Mouse (Mus musculus): ENCODE measurements around the gene Slamf8.

Slamf8 gene

GRCm38 (mm10) chr1:172602326-172602725, 12.0 kb upstream of the Slamf8 start, which contains the start of gene Fcrl6:
Gene Fcrl6, minus strand, starts transcription at chr1:172602551.
- in situ Hi-C loops (cut with MboI; ENCODE audit: low sequenced_read_pairs), result no loop called here

DNA sequence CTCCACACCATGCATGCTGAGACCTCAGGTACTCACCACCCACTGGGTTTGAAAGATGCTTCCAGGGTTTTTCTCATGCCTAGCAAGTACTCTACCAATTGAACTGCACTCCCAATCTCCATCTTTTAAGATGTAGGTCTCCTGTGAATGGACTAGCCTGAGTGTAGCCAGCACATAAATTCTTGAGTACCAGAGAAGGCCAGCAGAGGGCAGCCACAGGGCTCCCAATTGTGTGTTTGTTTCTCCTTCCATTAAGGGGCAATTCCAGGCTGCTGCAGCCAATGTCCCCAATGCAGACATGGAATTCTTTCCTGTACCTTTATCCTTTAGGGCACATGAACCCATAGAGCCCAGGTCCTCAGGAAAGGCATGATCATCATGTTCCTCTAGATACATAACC, 4.1 kb upstream of the Slamf8 start:
- in situ Hi-C loops (cut with MboI; ENCODE audit: low sequenced_read_pairs), result no loop called here

GRCm38 (mm10) chr1:172593956-172594355, 3.6 kb upstream of the Slamf8 start:
- in situ Hi-C loops (cut with MboI; ENCODE audit: low sequenced_read_pairs), result no loop called here

GRCm38 (mm10) chr1:172593321-172593720, 3.0 kb upstream of the Slamf8 start:
- in situ Hi-C loops (cut with MboI; ENCODE audit: low sequenced_read_pairs), result no loop called here

DNA sequence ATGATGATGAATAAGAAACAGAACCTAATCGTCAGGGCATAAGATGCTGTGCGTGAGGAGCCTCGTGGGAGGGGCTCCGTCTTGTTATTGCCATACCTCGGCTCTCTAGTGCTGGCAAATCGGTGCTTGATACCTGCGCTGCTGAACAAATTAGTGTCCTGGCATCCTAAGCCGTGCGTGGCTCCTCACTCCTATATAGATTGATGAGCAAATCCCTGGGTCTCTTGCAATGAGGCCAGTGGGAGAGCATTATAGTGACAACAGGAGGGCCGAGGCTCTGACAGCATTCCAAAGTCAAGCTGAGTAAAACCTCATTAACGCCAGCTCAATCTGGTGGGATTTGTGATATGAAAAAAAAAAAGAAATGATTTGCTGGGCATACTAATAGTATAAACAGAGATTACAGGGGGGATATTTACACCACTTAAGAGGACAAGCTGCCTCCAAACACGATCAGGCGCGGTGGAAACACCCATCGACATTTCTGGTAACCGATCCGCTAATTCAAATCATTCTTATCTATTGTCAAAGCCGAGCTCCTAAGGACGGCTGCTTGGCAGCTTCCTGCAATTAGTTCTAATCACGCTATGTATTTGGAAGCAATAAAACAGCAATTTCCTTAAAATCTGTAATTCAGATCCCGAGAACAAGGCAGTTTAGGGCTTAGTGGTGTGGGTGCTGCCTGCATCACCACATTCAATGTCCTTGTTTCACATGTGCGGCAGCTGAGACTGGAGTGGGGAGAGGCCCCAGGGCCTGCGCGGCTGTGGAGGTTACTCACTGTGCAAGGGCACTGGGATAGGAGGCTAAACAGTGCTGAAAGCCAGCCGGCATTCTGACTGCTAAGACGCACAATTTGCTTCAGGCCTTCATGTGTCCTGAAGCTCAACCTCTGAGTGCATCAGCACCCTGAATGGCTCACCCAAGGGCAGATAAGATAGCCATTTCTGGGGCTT, 4.5 kb downstream of the Slamf8 start:
- in situ Hi-C loops (cut with MboI; ENCODE audit: low sequenced_read_pairs), result no loop called here

GRCm38 (mm10) chr1:172585026-172585425, 5.3 kb downstream of the Slamf8 start:
- in situ Hi-C loops (cut with MboI; ENCODE audit: low sequenced_read_pairs), result no loop called here

GRCm38 (mm10) chr1:172584271-172584670, 6.1 kb downstream of the Slamf8 start:
- in situ Hi-C loops (cut with MboI; ENCODE audit: low sequenced_read_pairs), result no loop called here

- in situ Hi-C loops (cut with MboI; ENCODE audit: low sequenced_read_pairs), result no loop called here
Observed at GRCm38 (mm10) chr1:172582436-172582835, 7.9 kb downstream of the Slamf8 start.

DNA sequence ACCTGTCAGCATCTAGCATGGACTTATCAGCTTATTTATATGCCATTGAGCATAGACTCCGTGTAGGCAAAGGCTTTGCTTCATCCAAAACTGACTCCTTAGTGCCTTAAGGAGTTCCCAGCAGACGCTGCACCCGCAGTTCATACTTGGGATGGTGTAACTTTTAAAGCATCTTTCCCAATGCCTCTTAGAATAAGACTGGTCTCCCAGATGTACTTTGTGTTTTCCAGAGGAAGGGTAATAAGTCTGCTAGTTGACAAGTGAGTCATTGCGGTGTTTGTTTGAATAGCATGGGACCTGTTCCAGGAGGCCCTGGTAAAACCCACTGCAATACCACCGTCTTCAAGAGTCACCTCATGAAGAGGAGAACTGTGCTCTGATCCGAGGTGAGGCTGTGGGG, 10.3 kb downstream of the Slamf8 start:
- in situ Hi-C loops (cut with MboI; ENCODE audit: low sequenced_read_pairs), result no loop called here

- in situ Hi-C loops (cut with MboI; ENCODE audit: low sequenced_read_pairs), result no loop called here
Observed at GRCm38 (mm10) chr1:172567758-172568157, 22.6 kb downstream of the Slamf8 start.

- in situ Hi-C loops (cut with MboI; ENCODE audit: low sequenced_read_pairs), result no loop called here
Observed at GRCm38 (mm10) chr1:172566131-172566530, 24.2 kb downstream of the Slamf8 start.

DNA sequence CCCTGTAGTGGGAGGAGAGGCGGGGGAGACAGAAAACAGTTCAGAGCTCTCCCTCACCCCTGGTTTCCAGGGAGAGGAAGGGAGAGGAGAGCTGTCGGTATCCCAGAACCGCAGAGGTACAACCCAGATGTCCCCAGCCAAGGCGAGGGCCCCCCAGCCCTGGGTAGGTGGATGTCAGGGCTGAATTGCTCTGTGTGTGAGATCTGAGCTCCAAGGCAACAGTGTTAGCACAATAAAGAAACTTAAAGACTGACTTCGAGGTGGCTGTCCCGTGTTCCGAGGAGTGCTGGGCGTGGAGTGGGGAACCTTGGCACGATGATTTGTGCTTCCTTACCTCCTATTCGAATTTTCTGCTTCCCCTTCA, 26.9 kb downstream of the Slamf8 start:
- in situ Hi-C loops (cut with MboI; ENCODE audit: low sequenced_read_pairs), result no loop called here

DNA sequence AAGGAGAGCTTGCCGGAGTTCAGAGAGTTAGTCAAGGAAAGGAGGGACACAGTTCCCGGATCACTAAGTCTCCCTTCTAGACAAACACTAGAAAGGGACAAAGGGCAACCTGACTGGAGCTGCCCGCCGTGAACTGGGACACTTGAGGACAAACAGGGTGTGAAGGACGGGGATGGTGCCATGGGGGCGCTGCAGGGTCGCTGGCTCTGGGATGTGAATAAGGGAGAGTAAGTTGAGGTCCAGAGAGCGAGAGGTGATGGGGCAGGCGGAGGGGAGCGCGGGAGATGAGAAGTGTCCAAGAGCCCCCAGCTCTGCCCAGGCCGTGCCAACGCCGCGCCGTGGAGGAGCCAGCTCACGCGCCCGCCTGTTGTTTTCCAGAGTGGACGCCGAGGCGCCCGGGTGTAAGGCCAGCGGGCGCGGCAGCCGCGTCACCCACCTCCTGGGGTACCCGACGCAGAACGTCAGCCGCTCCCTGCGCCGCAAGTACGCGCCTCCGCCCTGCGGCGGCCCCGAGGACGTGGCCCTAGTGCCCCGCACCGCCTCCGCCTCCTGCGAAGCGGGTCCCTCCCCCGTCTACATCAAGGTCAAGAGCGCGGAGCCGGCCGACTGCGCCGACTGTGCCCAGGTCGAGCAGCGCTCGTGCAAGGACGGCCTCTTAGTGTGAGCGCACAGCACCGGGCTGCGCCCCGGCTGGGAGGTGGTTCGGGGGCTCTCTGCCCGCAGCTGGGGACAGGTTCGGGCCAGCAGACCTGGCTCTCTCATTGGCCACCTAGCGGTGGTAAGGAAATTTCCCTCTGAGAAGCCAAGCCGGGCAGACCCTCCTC, 27.5 kb downstream of the Slamf8 start:
- in situ Hi-C loops (cut with MboI; ENCODE audit: low sequenced_read_pairs), result no loop called here

DNA sequence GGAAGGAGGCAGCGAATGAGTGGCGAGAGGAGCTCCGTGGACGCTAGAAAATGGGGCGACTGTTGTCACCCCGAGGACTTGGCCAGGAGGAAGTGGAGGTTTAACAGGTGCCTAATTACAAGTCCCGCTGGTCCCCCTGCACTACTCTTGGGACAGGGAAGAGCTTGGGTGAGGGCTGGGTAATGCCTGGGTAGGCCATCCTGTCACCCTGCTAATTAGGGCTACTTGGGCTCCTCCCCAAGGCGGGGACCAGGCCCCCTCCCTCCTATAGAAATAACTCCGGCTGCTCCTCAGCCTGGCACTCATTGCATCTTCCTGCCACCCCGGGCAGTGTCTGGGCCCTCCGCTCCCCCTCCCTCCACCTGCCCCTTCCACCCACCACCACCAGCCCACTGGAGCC, 34.7 kb downstream of the Slamf8 start, which contains the start of gene Vsig8:
Vsig8 (plus strand) TSS at position 301 of the 400 bp plus-strand sequence.
- in situ Hi-C loops (cut with MboI; ENCODE audit: low sequenced_read_pairs), result no loop called here

DNA sequence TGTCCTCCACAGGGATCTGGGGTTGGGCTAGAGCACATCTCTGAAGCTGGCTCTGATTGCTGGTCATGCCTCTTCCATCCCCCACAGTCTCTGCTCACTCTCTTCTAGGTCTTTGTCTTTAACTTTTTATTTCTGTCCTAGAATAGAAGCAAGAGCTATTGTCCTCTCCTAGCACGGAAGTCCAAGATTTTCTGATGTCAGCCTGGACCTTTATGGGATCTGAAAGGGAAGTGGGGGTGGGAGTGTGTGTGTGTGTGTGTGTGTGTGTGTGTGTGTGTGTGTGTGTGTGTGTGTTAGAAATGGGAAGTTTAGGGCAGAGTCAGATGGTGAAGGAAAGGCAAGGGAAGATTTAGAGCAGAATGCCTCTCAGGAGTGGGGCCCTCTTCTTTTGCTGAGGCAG, 37.7 kb downstream of the Slamf8 start:
- in situ Hi-C loops (cut with MboI; ENCODE audit: low sequenced_read_pairs), result no loop called here

- in situ Hi-C loops (cut with MboI; ENCODE audit: low sequenced_read_pairs), result no loop called here
Observed at GRCm38 (mm10) chr1:172551009-172551408, 39.4 kb downstream of the Slamf8 start.

DNA sequence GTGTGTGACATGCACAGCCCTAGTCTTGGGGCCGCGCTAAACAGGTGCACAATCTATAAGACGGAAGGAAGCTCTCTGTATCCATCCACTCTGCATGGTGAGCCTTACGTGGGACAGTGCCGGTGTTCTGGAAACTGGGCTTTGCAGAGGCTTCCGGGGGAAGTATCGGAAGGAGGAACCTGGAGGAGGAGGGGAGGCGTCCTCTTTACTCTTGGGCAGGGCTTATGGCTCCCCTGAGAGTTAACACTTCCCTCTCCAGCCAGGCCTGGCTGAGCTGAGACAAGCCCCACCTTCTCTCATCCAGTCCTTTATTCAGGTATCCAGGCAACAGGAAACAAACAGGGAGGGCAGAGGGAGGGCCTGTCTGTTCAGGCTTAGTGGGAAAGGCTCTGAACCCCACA, 39.8 kb downstream of the Slamf8 start:
- in situ Hi-C loops (cut with MboI; ENCODE audit: low sequenced_read_pairs), result no loop called here

GRCm38 (mm10) chr1:172549717-172550116, 40.7 kb downstream of the Slamf8 start:
- in situ Hi-C loops (cut with MboI; ENCODE audit: low sequenced_read_pairs), result no loop called here

DNA sequence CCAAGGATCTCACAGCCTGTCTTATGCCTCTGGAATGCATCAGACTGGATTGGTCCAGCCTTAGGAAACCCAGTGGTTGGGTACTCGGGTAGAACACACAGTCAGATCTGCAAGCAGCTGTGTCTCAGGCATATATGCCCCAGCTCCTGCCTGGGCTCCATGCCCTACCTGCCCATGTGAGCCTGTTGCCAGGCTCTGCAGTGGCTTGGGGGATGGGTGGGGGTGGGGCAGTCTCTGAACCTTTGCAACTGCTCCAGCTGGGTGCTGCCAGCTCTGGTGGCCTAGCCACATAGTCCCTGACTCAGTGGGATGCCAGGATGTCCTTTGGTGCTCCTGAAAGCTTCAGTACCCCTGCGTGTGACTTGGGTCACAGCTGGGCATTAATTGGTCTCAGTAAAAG, 41.1 kb downstream of the Slamf8 start:
- in situ Hi-C loops (cut with MboI; ENCODE audit: low sequenced_read_pairs), result no loop called here

DNA sequence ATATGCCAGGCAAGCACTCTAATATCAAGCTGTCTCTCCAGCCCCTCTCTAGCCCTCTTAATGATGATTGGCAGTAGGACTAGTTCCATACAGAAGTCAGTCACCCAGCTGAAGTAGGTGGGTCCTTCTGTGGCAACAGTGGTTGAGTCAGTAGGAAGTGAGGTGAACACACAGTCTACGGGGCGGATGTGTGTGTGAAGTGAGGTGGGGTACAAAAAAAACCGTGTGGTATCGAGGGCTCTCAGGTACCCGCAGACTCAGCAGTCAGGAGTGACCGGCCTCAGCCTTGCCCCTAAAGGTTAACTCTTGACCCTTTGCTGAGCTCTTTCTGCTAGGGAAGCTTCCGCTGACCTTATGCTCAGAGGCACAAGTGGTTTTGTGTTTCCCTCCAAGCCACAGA, 41.9 kb downstream of the Slamf8 start:
- in situ Hi-C loops (cut with MboI; ENCODE audit: low sequenced_read_pairs), result no loop called here

DNA sequence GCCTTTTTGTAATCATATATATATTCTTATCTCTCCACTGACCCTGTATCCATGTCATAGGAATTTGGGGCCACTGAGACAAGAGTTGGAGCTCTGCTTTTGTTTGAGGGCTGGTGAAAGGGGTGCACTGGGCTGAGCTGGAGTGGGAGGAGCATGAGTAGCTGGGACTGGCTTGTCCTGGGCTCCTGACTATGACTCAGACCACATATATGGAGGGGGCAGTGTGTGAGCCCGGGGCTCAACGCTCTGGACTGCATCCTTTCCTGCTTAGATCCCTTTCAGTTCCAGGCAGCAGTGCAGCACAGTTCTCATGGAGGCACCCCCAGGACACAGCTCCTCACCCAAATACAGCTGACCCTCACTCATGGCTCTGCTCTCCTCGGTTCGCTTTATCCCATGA, 44.3 kb downstream of the Slamf8 start:
- in situ Hi-C loops (cut with MboI; ENCODE audit: low sequenced_read_pairs), result no loop called here

Measured in CH12F3 (cell line).